Mouse (Mus musculus): ENCODE results near the gene Sec24d. TPM values are rescaled to one million over a fixed set of nuclear protein-coding genes. Genes with fewer than 3 reads are reported as not detected.
"Not testable (repeated sequence)": the region's sequence is repeated elsewhere in the genome, so short reads cannot be mapped to it uniquely, and the experiment has no call there.

The Sec24d gene
- polyA plus RNA-seq, 1 experiment from 2014 or later = 55.6 TPM

DNA sequence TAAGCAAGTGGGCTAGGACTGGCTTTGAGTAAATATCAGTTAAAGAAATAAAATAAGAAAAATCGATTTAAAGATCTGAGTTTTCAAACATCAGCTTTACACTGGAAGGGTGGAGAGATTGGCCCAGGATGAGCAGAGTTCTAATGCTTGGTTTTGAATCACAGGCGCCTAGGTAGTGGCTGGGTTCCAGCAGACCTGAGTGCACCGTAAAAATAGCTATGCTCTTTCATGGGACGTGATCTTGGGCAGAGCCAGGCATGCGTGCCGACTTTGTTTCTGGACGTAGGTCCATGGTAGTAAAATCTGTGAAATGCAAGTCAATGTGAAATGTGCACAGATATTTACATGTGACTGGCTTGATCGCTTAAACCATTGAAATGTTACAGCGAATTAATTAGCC, 87.1 kb downstream of the Sec24d start:
- no peaks in the 10 kb centered on the region for H3K9me3 ChIP-seq (ENCODE audit: control insufficient read depth, low read length)
- H3K4me2 ChIP-seq (replicated peaks; ENCODE audit: low read depth) = no peak overlapping the region
- WGBS = 91% methylated on average over 9 of the region's 9 CpGs
- H3K36me3 ChIP-seq (ENCODE audit: control insufficient read depth, insufficient read depth, low read length) = peaks cover 36% of the 10 kb centered on the region
- no peak overlapping the region for H3K4me3 ChIP-seq (ENCODE audit: low read depth, low read length)
- H3K27me3 ChIP-seq (ENCODE audit: control insufficient read depth, insufficient read depth, low read length) = no peaks in the 10 kb centered on the region
- H3K4me1 ChIP-seq (replicated peaks; ENCODE audit: control insufficient read depth, insufficient read depth) = no peaks in the 10 kb centered on the region
- TF ChIP-seq EP300 (optimal IDR thresholded peaks at IDR 0.05) = no peak
- TF ChIP-seq CTCF (IDR thresholded peaks at IDR 0.05; ENCODE audit: low read depth) = no peak
- H3K27ac ChIP-seq (replicated peaks) = no peak overlapping the region
- ATAC-seq (ENCODE audit: low FRiP score, low TSS enrichment) (no peak), DNase-seq (ENCODE audit: low spot score) (no peak)
- H3K9ac ChIP-seq (ENCODE audit: low read length) = no peak overlapping the region

GRCm38 (mm10) chr3:123356377-123356991, 89.2 kb downstream of the Sec24d start:
- ATAC-seq (ENCODE audit: low FRiP score, low TSS enrichment) (no peak), DNase-seq (ENCODE audit: low spot score) (no peak)
- no peak overlapping the region for H3K27ac ChIP-seq (replicated peaks)
- no peak for TF ChIP-seq CTCF (IDR thresholded peaks at IDR 0.05; ENCODE audit: low read depth)
- TF ChIP-seq EP300 (optimal IDR thresholded peaks at IDR 0.05) = no peak
- no peak overlapping the region for H3K4me3 ChIP-seq (ENCODE audit: low read depth, low read length)
- H3K4me2 ChIP-seq (replicated peaks; ENCODE audit: low read depth) = no peak overlapping the region
- no peak overlapping the region for H3K9ac ChIP-seq (ENCODE audit: low read length)
- H3K27me3 ChIP-seq (ENCODE audit: control insufficient read depth, insufficient read depth, low read length) = no peaks in the 10 kb centered on the region
- no peaks in the 10 kb centered on the region for H3K4me1 ChIP-seq (replicated peaks; ENCODE audit: control insufficient read depth, insufficient read depth)
- H3K36me3 ChIP-seq (ENCODE audit: control insufficient read depth, insufficient read depth, low read length) = peaks cover 28% of the 10 kb centered on the region
- H3K9me3 ChIP-seq (ENCODE audit: control insufficient read depth, low read length) = no peaks in the 10 kb centered on the region
- WGBS = 76% methylated on average over 4 of the region's 4 CpGs

DNA sequence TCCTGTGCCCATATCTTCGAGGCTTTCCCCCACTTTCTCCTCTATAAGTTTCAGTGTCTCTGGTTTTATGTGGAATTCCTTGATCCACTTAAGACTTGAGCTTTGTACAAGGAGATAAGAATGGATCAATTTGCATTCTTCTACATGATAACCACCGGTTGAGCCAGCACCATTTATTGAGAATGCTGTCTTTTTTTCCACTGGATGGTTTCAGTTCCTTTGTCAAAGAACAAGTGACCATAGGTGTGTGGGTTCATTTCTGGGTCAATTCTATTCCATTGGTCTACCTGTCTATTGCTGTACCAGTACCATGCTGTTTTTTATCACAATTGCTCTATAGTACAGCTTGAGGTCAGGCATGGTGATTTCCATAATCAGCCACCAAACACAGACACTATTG, 99.6 kb downstream of the Sec24d start:
- 71% methylated on average over 2 of the region's 2 CpGs for WGBS
- H3K4me2 ChIP-seq (replicated peaks; ENCODE audit: low read depth); H3K4me3 ChIP-seq (ENCODE audit: low read depth, low read length); ATAC-seq (ENCODE audit: low FRiP score, low TSS enrichment); H3K9ac ChIP-seq (ENCODE audit: low read length); H3K9me3 ChIP-seq (ENCODE audit: control insufficient read depth, low read length); H3K4me1 ChIP-seq (replicated peaks; ENCODE audit: control insufficient read depth, insufficient read depth); H3K27me3 ChIP-seq (ENCODE audit: control insufficient read depth, insufficient read depth, low read length); DNase-seq (ENCODE audit: low spot score); H3K27ac ChIP-seq (replicated peaks): not testable (repeated sequence)
- peaks cover 12% of the 10 kb centered on the region; the same call in 1 of the 2 replicates for H3K36me3 ChIP-seq (ENCODE audit: control insufficient read depth, insufficient read depth, low read length)

- Histone ChIP-seq H3K4me1 (replicated peaks; ENCODE audit: control insufficient read depth, insufficient read depth) (no peaks in the 10 kb centered on the region), H3K36me3 (ENCODE audit: control insufficient read depth, insufficient read depth, low read length) (peaks cover 7% of the 10 kb centered on the region; the same call in 1 of the 2 replicates), H3K9ac (ENCODE audit: low read length) (no peak overlapping the region), H3K4me2 (replicated peaks; ENCODE audit: low read depth) (no peak overlapping the region), H3K9me3 (ENCODE audit: control insufficient read depth, low read length) (no peaks in the 10 kb centered on the region), H3K27me3 (ENCODE audit: control insufficient read depth, insufficient read depth, low read length) (no peaks in the 10 kb centered on the region), H3K4me3 (ENCODE audit: low read depth, low read length) (no peak overlapping the region), H3K27ac (replicated peaks) (no peak overlapping the region)
- WGBS = 73% methylated on average over 12 of the region's 12 CpGs
- DNase-seq (ENCODE audit: low spot score) (peak; percentile 32), ATAC-seq (ENCODE audit: low FRiP score, low TSS enrichment) (peak; percentile 49; the same call in 1 of the 2 replicates)
- no peak for TF ChIP-seq CTCF (IDR thresholded peaks at IDR 0.05; ENCODE audit: low read depth)
Observed at GRCm38 (mm10) chr3:123369161-123369560, 101.9 kb downstream of the Sec24d start.

DNA sequence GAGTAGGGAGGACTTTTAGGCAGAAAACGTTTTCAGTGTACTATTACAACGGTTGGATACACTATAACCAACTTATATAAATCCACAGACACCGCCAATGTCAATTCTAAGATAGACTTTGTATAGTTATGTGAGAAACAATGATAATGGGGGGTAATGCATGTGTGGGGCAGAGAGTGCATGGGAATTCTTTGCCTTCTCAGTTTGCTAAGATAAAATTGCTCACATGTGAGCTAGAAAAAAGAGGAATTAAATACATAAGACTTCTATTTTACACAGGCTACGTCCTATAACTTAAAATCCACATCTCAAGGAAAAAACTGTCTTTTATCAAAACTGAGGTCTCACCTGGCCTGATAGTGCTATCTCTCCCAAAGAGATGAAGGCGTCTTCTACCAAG, 103.7 kb downstream of the Sec24d start:
- no peaks in the 10 kb centered on the region for H3K4me1 ChIP-seq (replicated peaks; ENCODE audit: control insufficient read depth, insufficient read depth)
- TF ChIP-seq CTCF (IDR thresholded peaks at IDR 0.05; ENCODE audit: low read depth) (no peak), EP300 (optimal IDR thresholded peaks at IDR 0.05) (no peak)
- no peak overlapping the region for H3K4me3 ChIP-seq (ENCODE audit: low read depth, low read length)
- H3K9me3 ChIP-seq (ENCODE audit: control insufficient read depth, low read length) = no peaks in the 10 kb centered on the region
- no peak overlapping the region for H3K4me2 ChIP-seq (replicated peaks; ENCODE audit: low read depth)
- WGBS = 93% methylated on average over 5 of the region's 5 CpGs
- H3K36me3 ChIP-seq (ENCODE audit: control insufficient read depth, insufficient read depth, low read length) = peaks cover 11% of the 10 kb centered on the region
- DNase-seq (ENCODE audit: low spot score) = no peak
- ATAC-seq (ENCODE audit: low FRiP score, low TSS enrichment) = no peak
- no peak overlapping the region for H3K9ac ChIP-seq (ENCODE audit: low read length)
- no peaks in the 10 kb centered on the region for H3K27me3 ChIP-seq (ENCODE audit: control insufficient read depth, insufficient read depth, low read length)
- H3K27ac ChIP-seq (replicated peaks) = no peak overlapping the region

- TF ChIP-seq CTCF (IDR thresholded peaks at IDR 0.05; ENCODE audit: low read depth) (peak; percentile 90), EP300 (optimal IDR thresholded peaks at IDR 0.05) (no peak)
- Histone ChIP-seq H3K36me3 (ENCODE audit: control insufficient read depth, insufficient read depth, low read length) (peaks cover 11% of the 10 kb centered on the region), H3K4me3 (ENCODE audit: low read depth, low read length) (no peak overlapping the region), H3K9ac (ENCODE audit: low read length) (no peak overlapping the region), H3K9me3 (ENCODE audit: control insufficient read depth, low read length) (no peaks in the 10 kb centered on the region), H3K4me1 (replicated peaks; ENCODE audit: control insufficient read depth, insufficient read depth) (no peaks in the 10 kb centered on the region), H3K4me2 (replicated peaks; ENCODE audit: low read depth) (no peak overlapping the region), H3K27me3 (ENCODE audit: control insufficient read depth, insufficient read depth, low read length) (no peaks in the 10 kb centered on the region), H3K27ac (replicated peaks) (no peak overlapping the region)
- DNase-seq (ENCODE audit: low spot score) = peak; percentile 66
- 30% methylated on average over 11 of the region's 11 CpGs for WGBS
- peak; percentile 88 for ATAC-seq (ENCODE audit: low FRiP score, low TSS enrichment)
Observed at GRCm38 (mm10) chr3:123371766-123372535, 104.7 kb downstream of the Sec24d start.
